Mouse (Mus musculus) layer of hippocampus, adult 2 months (tissue): ENCODE data around the gene Atp5j2. TPM values are rescaled to one million over a fixed set of nuclear protein-coding genes. Genes with fewer than 3 reads are reported as not detected.
"Not testable (repeated sequence)": the region's sequence is repeated elsewhere in the genome, so short reads cannot be mapped to it uniquely, and the experiment has no call there.

ENCODE experiments used
- DNase-seq, 2 experiments: peaks; one replicate each; pipeline ENCODE4 v3.0.0; 2022; ENCODE audit warnings: low spot score in 2 of 2
- H3K27ac ChIP-seq: fragments of 200-600 bp; 2 replicates; pipeline ENCODE4 v1.8.1; 2022
- H3K4me3 ChIP-seq: fragments of 200-600 bp; 2 replicates; pipeline ENCODE4 v1.8.1; 2022; ENCODE audit warnings: mild to moderate bottlenecking
- CTCF ChIP-seq: fragments of 200-600 bp; conservative IDR thresholded peaks from 2 replicates; pipeline ENCODE4 v1.8.1; 2022; ENCODE audit warnings: antibody characterized with exemption, mild to moderate bottlenecking, moderate library complexity
- total RNA-seq, 2 experiments: library from RNA; stranded (reverse); gene quantifications; 2 replicates each; pipeline ENCODE4 v1.2.3; 2021

Atp5j2 gene
- total RNA-seq, 2 experiments from 2014 or later: 238 to 257 TPM

- Histone ChIP-seq H3K27ac (no peak overlapping the region), H3K4me3 (no peak overlapping the region)
- TF ChIP-seq CTCF: no peak
- no peak for DNase-seq
These were observed 21.6 kb upstream of the Atp5j2 start for GRCm38 (mm10) chr5:145213505-145213904.

DNA sequence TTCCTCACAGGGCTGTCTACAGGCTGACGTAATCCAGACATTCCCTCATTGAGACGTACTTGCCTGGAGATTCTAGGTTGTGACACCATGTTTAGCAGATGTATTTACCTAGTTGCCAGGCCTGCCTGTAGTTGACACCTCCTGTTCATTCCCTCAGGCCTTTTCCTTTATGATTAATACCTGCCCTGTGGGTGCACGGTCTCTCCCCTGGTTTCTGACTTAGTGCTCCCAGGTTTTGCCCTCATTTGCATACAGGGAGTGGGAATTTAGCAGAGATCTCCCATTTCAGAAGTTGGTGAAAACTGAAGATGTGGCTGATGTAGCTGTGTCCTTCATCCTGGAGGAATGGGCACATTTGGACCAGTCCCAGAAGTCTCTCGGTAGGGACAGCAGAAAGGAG lies 20.4 kb upstream of the Atp5j2 start:
- DNase-seq: no peak
- H3K4me3 ChIP-seq: no peak overlapping the region
- H3K27ac ChIP-seq: no peak overlapping the region
- TF ChIP-seq CTCF: no peak

GRCm38 (mm10) chr5:145211340-145211739 lies 19.5 kb upstream of the Atp5j2 start:
- no peak overlapping the region for H3K27ac ChIP-seq

GRCm38 (mm10) chr5:145208391-145208790 lies 16.5 kb upstream of the Atp5j2 start:
- not testable (repeated sequence) for H3K27ac ChIP-seq, H3K4me3 ChIP-seq, DNase-seq

More at GRCm38 (mm10) chr5:145211340-145211739, 19.5 kb upstream of the Atp5j2 start:
- no peak for TF ChIP-seq CTCF
- no peak overlapping the region for H3K4me3 ChIP-seq
- DNase-seq: no peak

GRCm38 (mm10) chr5:145207954-145208353 lies 16.1 kb upstream of the Atp5j2 start:
- no peak for DNase-seq
- Histone ChIP-seq H3K4me3 (no peak overlapping the region), H3K27ac (no peak overlapping the region)
- no peak for TF ChIP-seq CTCF

DNA sequence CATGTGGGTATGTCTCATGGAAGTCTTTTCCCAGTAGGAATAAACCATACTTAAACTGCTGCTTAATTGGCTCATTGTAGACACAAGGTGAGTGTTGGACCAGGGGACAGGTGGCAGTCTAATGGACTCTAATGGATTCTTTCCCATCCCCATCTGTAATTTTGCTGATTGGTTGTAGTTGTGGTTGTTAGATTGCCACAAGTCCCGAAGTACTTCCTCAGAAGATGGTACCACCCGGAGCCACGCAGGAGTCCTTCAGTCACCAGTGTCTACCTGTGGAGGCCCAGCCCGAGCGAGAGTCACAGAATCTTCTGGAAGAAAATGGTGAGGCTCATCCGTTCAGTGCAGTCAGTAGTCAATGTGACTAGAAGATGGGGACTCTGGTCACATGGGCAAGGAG lies 15.5 kb upstream of the Atp5j2 start:
- DNase-seq: no peak
- Histone ChIP-seq H3K4me3 (no peak overlapping the region), H3K27ac (no peak overlapping the region)
- no peak for TF ChIP-seq CTCF

GRCm38 (mm10) chr5:145205041-145205440 lies 13.2 kb upstream of the Atp5j2 start:
- peak overlapping the region; percentile 74 for H3K4me3 ChIP-seq
- no peak for TF ChIP-seq CTCF
- H3K27ac ChIP-seq: peak overlapping the region; percentile 96
- DNase-seq: no peak

DNA sequence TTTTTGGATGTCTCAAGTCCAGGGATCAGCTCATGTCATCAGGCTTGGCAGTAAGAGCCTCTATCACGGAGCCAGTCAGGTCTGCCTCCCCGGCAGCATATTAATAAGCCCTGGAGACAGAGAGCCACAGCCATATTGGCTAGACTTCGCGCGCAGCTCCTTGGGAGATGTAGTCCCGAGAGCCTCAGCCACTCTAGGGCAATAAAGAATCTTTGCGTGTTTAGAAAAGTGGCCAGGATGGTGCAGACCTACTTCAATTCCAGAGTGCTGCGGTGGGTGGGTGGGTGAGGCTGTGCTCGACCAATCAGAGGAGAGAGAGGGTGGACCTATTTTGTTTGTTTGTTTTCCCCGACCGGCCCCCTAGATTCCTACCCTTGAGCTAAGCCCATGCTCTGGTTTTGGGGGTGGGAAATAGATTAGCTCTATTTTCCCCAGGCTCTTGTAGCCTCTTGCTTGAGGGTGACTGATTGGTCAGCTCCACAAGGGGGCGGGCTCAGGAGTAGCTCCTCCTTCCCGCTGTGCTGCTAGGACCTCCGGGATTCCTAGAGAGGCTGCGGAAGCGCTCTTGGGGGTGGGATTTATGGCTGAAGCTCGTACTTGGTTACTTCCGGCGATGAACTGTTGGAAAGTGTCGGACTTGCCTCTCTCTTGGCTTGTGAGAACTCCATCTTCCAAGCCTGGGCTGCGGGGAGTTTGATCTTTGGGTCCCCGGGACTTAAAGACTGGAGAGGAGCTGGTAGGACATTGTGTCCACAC lies 12.3 kb upstream of the Atp5j2 start, which contains the start of gene Zkscan5:
Gene Zkscan5 (plus strand): TSS at position 627 of the 756 bp plus-strand sequence.
- TF ChIP-seq CTCF: peak; percentile 53
- H3K4me3 ChIP-seq: peak within 1 kb of the TSS; percentile 74
- DNase-seq: peak; percentile 97 to 99
- peak within 1 kb of the TSS; percentile 96 for H3K27ac ChIP-seq

DNA sequence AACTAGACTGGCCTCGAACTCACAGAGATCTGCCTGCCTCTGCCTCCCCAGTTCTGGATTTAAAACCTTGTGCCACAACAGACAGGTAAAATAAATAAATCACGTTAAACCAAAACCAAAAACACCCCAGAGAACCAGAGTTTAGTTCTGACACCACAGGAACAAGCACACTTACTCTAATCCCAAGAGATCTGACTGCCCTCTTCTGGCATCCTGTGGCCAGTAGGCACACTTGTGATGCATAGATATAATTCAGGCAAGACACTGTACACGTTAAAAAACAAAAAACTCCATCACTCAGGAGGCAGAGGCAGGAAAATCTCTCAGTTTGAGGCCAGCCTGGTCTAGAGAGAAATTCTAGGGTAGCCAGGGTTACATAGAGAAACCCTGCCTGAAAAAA lies 10.6 kb upstream of the Atp5j2 start:
- TF ChIP-seq CTCF: no peak

DNA sequence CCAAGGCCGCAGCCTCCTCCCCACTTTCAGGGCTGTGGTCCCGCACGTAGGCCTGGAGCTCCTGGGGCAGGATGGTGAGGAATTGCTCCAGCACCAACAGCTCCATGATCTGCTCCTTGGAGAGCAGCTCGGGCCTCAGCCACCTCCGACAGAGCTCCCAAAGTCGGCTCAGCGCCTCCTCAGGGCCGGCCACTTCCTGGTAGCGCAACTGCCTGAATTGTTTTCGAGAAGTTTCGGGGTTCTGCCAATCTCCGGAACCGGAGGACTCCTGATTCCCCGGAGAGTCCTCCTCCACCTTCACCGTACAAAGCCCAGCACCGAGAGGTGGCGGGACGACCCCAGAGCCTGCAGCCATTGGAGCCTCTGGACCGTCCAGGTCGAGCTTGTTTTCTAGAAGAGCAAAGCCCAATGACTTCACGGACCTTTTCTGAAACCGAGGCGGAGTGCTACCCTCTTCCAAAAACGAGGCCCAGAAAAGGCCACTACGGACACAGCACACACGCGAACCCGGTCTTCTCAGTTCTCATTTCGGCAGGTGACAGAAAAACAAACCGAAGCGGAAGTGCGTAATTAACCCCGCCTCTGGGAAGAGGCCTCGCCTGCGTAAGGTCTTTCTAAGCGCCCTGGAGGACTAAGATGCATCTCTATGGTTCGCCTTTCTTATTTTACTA lies 9.6 kb upstream of the Atp5j2 start, which contains the start of gene Zkscan14:
Gene Zkscan14 (minus strand): TSS at position 548 of the 671 bp plus-strand sequence.
- TF ChIP-seq CTCF: no peak
- peak; percentile 73 to 80 for DNase-seq
- Histone ChIP-seq H3K27ac (peak within 1 kb of the TSS; percentile 88), H3K4me3 (peak within 1 kb of the TSS; percentile 89)

More for the DNA sequence above, 10.6 kb upstream of the Atp5j2 start:
- no peak overlapping the region for H3K27ac ChIP-seq
- no peak overlapping the region for H3K4me3 ChIP-seq
- no peak for DNase-seq

DNA sequence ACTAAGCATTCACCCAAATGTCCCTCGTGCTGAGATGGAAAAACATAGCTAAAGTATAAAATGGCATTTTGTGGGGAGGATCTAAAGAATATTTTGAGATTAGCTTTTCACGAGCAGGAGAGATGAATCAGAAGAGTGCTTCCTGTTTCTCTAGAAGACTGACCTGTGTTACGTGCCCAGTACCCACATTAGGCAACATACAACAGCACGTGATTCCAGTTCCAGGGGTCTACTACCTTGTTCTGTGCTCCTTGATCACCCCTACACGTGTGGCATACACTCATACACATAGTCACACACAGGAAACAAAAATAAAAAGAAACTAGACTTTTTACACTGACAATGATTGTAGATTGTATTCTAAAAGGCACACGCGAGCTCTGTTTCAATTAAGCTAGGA lies 8.5 kb upstream of the Atp5j2 start:
- no peak for TF ChIP-seq CTCF
- H3K4me3 ChIP-seq: peak overlapping the region; percentile 89
- DNase-seq: no peak
- no peak overlapping the region for H3K27ac ChIP-seq

- no peak for TF ChIP-seq CTCF
- Histone ChIP-seq H3K27ac (peak overlapping the region; percentile 95), H3K4me3 (peak overlapping the region; percentile 99)
- peak; percentile 91 to 92 for DNase-seq
These were observed 725 bp downstream of the Atp5j2 start for GRCm38 (mm10) chr5:145190875-145191798.

- DNase-seq: no peak
- peak overlapping the region; percentile 95 for H3K27ac ChIP-seq
- peak overlapping the region; percentile 99 for H3K4me3 ChIP-seq
- TF ChIP-seq CTCF: no peak
These were observed 1.5 kb downstream of the Atp5j2 start for GRCm38 (mm10) chr5:145190373-145190772.
